Mouse (Mus musculus) left cerebral cortex, postnatal 14 days (tissue): ENCODE measurements around the gene Dcaf7. TPM values are rescaled to one million over a fixed set of nuclear protein-coding genes. Genes with fewer than 3 reads are reported as not detected.
"Not testable (repeated sequence)": the region's sequence is repeated elsewhere in the genome, so short reads cannot be mapped to it uniquely, and the experiment has no call there.

Source experiments
- DNase-seq, 2 experiments: peaks; one replicate each; pipeline ENCODE4 v3.0.0; 2021 to 2022; ENCODE audit warnings: low spot score in 2 of 2, mixed read lengths in 1 of 2
- intact Hi-C: fragments of 180-260 bp; cut with DNase I; formaldehyde crosslinking; loops from one replicate; pipeline ENCODE4 v1.15.1; 2025
- total RNA-seq, 2 experiments: library from RNA; stranded (reverse); gene quantifications; 2 replicates each; pipeline ENCODE4 v1.2.3; 2021

Dcaf7 gene
- total RNA-seq, 2 experiments from 2014 or later, result 209 to 210 TPM

GRCm38 (mm10) chr11:106033491-106033919, 3.2 kb upstream of the Dcaf7 start:
- DNase-seq, result peak in 1 of 2 experiments; percentile 47
- intact Hi-C loops, result no loop called here

- intact Hi-C loops, result no loop called here
- no peak for DNase-seq
Observed at GRCm38 (mm10) chr11:106034986-106035385, 1.7 kb upstream of the Dcaf7 start.

- intact Hi-C loops, result no loop called here
- DNase-seq, result peak; percentile 84 to 97
Observed at GRCm38 (mm10) chr11:106037418-106037751, 713 bp downstream of the Dcaf7 start.

GRCm38 (mm10) chr11:106044349-106044748, 7.7 kb downstream of the Dcaf7 start:
- DNase-seq, result no peak
- intact Hi-C loops, result no loop called here

- intact Hi-C loops, result no loop called here
- no peak for DNase-seq
Observed at GRCm38 (mm10) chr11:106045256-106045655, 8.6 kb downstream of the Dcaf7 start.

GRCm38 (mm10) chr11:106045780-106046179, 9.1 kb downstream of the Dcaf7 start:
- no peak for DNase-seq
- intact Hi-C loops, result no loop called here

GRCm38 (mm10) chr11:106046584-106046983, 9.9 kb downstream of the Dcaf7 start:
- intact Hi-C loops, result no loop called here
- DNase-seq, result no peak

GRCm38 (mm10) chr11:106053921-106054320, 17.2 kb downstream of the Dcaf7 start:
- DNase-seq, result no peak
- intact Hi-C loops, result no loop called here

- intact Hi-C loops, result no loop called here
- DNase-seq, result no peak
Observed at GRCm38 (mm10) chr11:106054600-106054999, 17.9 kb downstream of the Dcaf7 start.

- no peak for DNase-seq
- intact Hi-C loops, result no loop called here
Observed at GRCm38 (mm10) chr11:106055341-106055740, 18.7 kb downstream of the Dcaf7 start.

GRCm38 (mm10) chr11:106056819-106057491, 20.3 kb downstream of the Dcaf7 start:
- intact Hi-C loops, result no loop called here
- no peak for DNase-seq

- DNase-seq, result no peak
- intact Hi-C loops, result no loop called here
Observed at GRCm38 (mm10) chr11:106058020-106058419, 21.3 kb downstream of the Dcaf7 start.

- DNase-seq, result no peak
- intact Hi-C loops, result no loop called here
Observed at GRCm38 (mm10) chr11:106060549-106060948, 23.9 kb downstream of the Dcaf7 start.

- no peak for DNase-seq
- intact Hi-C loops, result no loop called here
Observed at GRCm38 (mm10) chr11:106061311-106061710, 24.6 kb downstream of the Dcaf7 start.

- intact Hi-C loops, result no loop called here
- DNase-seq, result no peak
Observed at GRCm38 (mm10) chr11:106063756-106064155, 27.1 kb downstream of the Dcaf7 start.

GRCm38 (mm10) chr11:106065073-106065922, 28.6 kb downstream of the Dcaf7 start:
- no peak for DNase-seq
- intact Hi-C loops, result no loop called here

GRCm38 (mm10) chr11:106065923-106066571, 29.4 kb downstream of the Dcaf7 start, which contains the start of gene Taco1:
Gene Taco1, plus strand, starts transcription at chr11:106066061.
- peak; percentile 94 to 96 for DNase-seq
- intact Hi-C loops, result no loop called here

- intact Hi-C loops, result not testable (repeated sequence)
Observed at GRCm38 (mm10) chr11:106066616-106067015, 29.9 kb downstream of the Dcaf7 start.

GRCm38 (mm10) chr11:106073774-106074173, 37.1 kb downstream of the Dcaf7 start:
- intact Hi-C loops, result no loop called here
- DNase-seq, result no peak

More at GRCm38 (mm10) chr11:106066616-106067015, 29.9 kb downstream of the Dcaf7 start:
- peak in 1 of 2 experiments; percentile 19 for DNase-seq

- intact Hi-C loops, result no loop called here
Observed at GRCm38 (mm10) chr11:106076321-106076720, 39.6 kb downstream of the Dcaf7 start.

More at GRCm38 (mm10) chr11:106076321-106076720, 39.6 kb downstream of the Dcaf7 start:
- peak; percentile 50 to 53 for DNase-seq
